Mouse (Mus musculus) hindbrain, embryonic 15.5 days (tissue): ENCODE results near the gene Rnf212. TPM values are rescaled to one million over a fixed set of nuclear protein-coding genes. Genes with fewer than 3 reads are reported as not detected.
A peak's percentile ranks its signal among the peaks of the same experiment; 100 is the strongest.

Experiments
- ATAC-seq: fragments of 200-750 bp; cut with Nextera tagmentation; 2 replicates; pipeline ENCODE4 v1.8.0; 2017; ENCODE audit warnings: low read depth, moderate number of reproducible peaks, moderate TSS enrichment; ENCODE audit not compliant: low FRiP score
- H3K27ac ChIP-seq: fragments of 300-500 bp; sonication (generic); replicated peaks from 2 replicates; pipeline ENCODE4 v1.5.1; 2015; ENCODE audit warnings: mild to moderate bottlenecking, inconsistent platforms
- H3K27me3 ChIP-seq: fragments of 300-500 bp; sonication (generic); 2 replicates; pipeline ENCODE4 v1.6.1; 2015; ENCODE audit warnings: control low read depth, inconsistent platforms
- H3K36me3 ChIP-seq: fragments of 300-500 bp; sonication (generic); 2 replicates; pipeline ENCODE4 v1.6.1; 2015; ENCODE audit warnings: control low read depth, inconsistent platforms
- H3K4me1 ChIP-seq: fragments of 300-500 bp; sonication (generic); replicated peaks from 2 replicates; pipeline ENCODE4 v1.6.1; 2015; ENCODE audit warnings: control low read depth, inconsistent platforms
- H3K4me2 ChIP-seq: fragments of 300-500 bp; sonication (generic); 2 replicates; pipeline ENCODE4 v1.6.1; 2015; ENCODE audit warnings: moderate library complexity, mild to moderate bottlenecking, inconsistent platforms
- H3K4me3 ChIP-seq: fragments of 300-500 bp; sonication (generic); 2 replicates; pipeline ENCODE4 v1.5.1; 2015; ENCODE audit warnings: mild to moderate bottlenecking, inconsistent platforms
- H3K9ac ChIP-seq: fragments of 300-500 bp; sonication (generic); 2 replicates; pipeline ENCODE4 v1.6.1; 2015; ENCODE audit warnings: inconsistent platforms
- H3K9me3 ChIP-seq: fragments of 300-500 bp; sonication (generic); 2 replicates; pipeline ENCODE4 v1.6.1; 2016; ENCODE audit warnings: control low read depth, inconsistent platforms
- WGBS: fragments of 180-500 bp; shearing (Covaris S2); methylation state at CpG from one replicate; pipeline ENCODE4 v1.1.7; 2015; 5-methylcytosine and 5-hydroxymethylcytosine counted together
- polyA plus RNA-seq: library from polyadenylated mRNA; unstranded; fragments of >200 nt; fragmentation: Nextera tagmentation; extraction: Ambion mirVana; gene quantifications from 2 replicates; pipeline ENCODE4 v1.2.1, GENCODE M21; 2015

Rnf212 gene
- polyA plus RNA-seq, 1 experiment from 2014 or later, result not detected

- Histone ChIP-seq H3K36me3 (no peaks in the 10 kb centered on the region), H3K4me3 (peak within 1 kb of the TSS; percentile 81), H3K9ac (no peak within 1 kb of the TSS), H3K4me2 (peak within 1 kb of the TSS; percentile 91), H3K4me1 (peaks cover 17% of the 10 kb centered on the region), H3K27ac (no peak within 1 kb of the TSS), H3K9me3 (no peaks in the 10 kb centered on the region), H3K27me3 (peaks cover 28% of the 10 kb centered on the region)
- ATAC-seq, result no peak
- 3% methylated on average over 16 of the region's 18 CpGs for WGBS
These were observed 82.5 kb downstream of the Rnf212 start, which contains the start of gene Fgfrl1 for GRCm38 (mm10) chr5:108692271-108692670. Gene Fgfrl1 (plus strand): TSS chr5:108692382.

- H3K27me3 ChIP-seq, result peaks cover 28% of the 10 kb centered on the region
- WGBS, result 71% methylated on average over 4 of the region's 4 CpGs
- H3K9me3 ChIP-seq, result no peaks in the 10 kb centered on the region
- H3K9ac ChIP-seq, result no peak overlapping the region
- no peak overlapping the region for H3K27ac ChIP-seq
- H3K36me3 ChIP-seq, result no peaks in the 10 kb centered on the region
- peaks cover 17% of the 10 kb centered on the region for H3K4me1 ChIP-seq
- no peak for ATAC-seq
- H3K4me3 ChIP-seq, result no peak overlapping the region
- H3K4me2 ChIP-seq, result no peak overlapping the region
These were observed 83.6 kb downstream of the Rnf212 start for GRCm38 (mm10) chr5:108691152-108691551.

- Histone ChIP-seq H3K4me1 (0 out of 2 replicates have a peak, but pooled peaks cover 6% of the 10 kb centered on the region), H3K4me2 (no peak overlapping the region), H3K27me3 (peaks cover 18% of the 10 kb centered on the region), H3K4me3 (no peak overlapping the region), H3K27ac (no peak overlapping the region), H3K9me3 (no peaks in the 10 kb centered on the region), H3K36me3 (no peaks in the 10 kb centered on the region), H3K9ac (no peak overlapping the region)
- 69% methylated on average over 5 of the region's 5 CpGs for WGBS
- no peak for ATAC-seq
These were observed 85.7 kb downstream of the Rnf212 start for GRCm38 (mm10) chr5:108689091-108689490.

- Histone ChIP-seq H3K4me2 (no peak overlapping the region), H3K27me3 (no peaks in the 10 kb centered on the region), H3K27ac (no peak overlapping the region), H3K4me3 (no peak overlapping the region), H3K9me3 (no peaks in the 10 kb centered on the region), H3K36me3 (no peaks in the 10 kb centered on the region), H3K4me1 (peaks cover 16% of the 10 kb centered on the region), H3K9ac (no peak overlapping the region)
- 92% methylated on average over 6 of the region's 6 CpGs for WGBS
- no peak for ATAC-seq
These were observed 93.9 kb downstream of the Rnf212 start for GRCm38 (mm10) chr5:108680871-108681270.

- H3K4me2 ChIP-seq, result no peak overlapping the region
- WGBS, result 56% methylated on average over 3 of the region's 3 CpGs
- peaks cover 16% of the 10 kb centered on the region for H3K4me1 ChIP-seq
- H3K36me3 ChIP-seq, result no peaks in the 10 kb centered on the region
- no peaks in the 10 kb centered on the region for H3K27me3 ChIP-seq
- H3K9me3 ChIP-seq, result no peaks in the 10 kb centered on the region
- H3K9ac ChIP-seq, result no peak overlapping the region
- no peak for ATAC-seq
- no peak overlapping the region for H3K4me3 ChIP-seq
- H3K27ac ChIP-seq, result no peak overlapping the region
These were observed 94.9 kb downstream of the Rnf212 start for GRCm38 (mm10) chr5:108679909-108680308.

Other genes starting within 250 kb of the Rnf212 start
- 170 and 187 TPM in 2 replicates for gene Cplx1, start 225.0 kb downstream of the Rnf212 start, polyA plus RNA-seq
- 48.1 and 56.7 TPM in 2 replicates for gene Gak, start 145.2 kb downstream of the Rnf212 start, polyA plus RNA-seq
- 26.3 and 27.1 TPM in 2 replicates for gene Tmem175, start 145.2 kb downstream of the Rnf212 start, polyA plus RNA-seq
- gene Idua, start 114.7 kb downstream of the Rnf212 start, polyA plus RNA-seq, result 11.0 and 11.8 TPM in 2 replicates
- gene Dgkq, start 105.3 kb downstream of the Rnf212 start, polyA plus RNA-seq, result 31.0 and 32.9 TPM in 2 replicates
- 3.0 and 4.1 TPM in 2 replicates for gene Slc26a1, start 99.4 kb downstream of the Rnf212 start, polyA plus RNA-seq
- 8.1 and 8.9 TPM in 2 replicates for gene Fgfrl1, start 82.6 kb downstream of the Rnf212 start, polyA plus RNA-seq
- not detected in 2 replicates for gene Tmed11, start 20.4 kb upstream of the Rnf212 start, polyA plus RNA-seq
- gene Vmn2r8, start 33.9 kb upstream of the Rnf212 start, polyA plus RNA-seq, result not detected in 2 replicates
- not detected in 2 replicates for gene Vmn2r9, start 77.6 kb upstream of the Rnf212 start, polyA plus RNA-seq
- gene Vmn2r10, start 231.5 kb upstream of the Rnf212 start, polyA plus RNA-seq, result not detected in 2 replicates